Comparison of ENCODE assay signal across 10 mouse cellular contexts in the genomic region with DNA sequence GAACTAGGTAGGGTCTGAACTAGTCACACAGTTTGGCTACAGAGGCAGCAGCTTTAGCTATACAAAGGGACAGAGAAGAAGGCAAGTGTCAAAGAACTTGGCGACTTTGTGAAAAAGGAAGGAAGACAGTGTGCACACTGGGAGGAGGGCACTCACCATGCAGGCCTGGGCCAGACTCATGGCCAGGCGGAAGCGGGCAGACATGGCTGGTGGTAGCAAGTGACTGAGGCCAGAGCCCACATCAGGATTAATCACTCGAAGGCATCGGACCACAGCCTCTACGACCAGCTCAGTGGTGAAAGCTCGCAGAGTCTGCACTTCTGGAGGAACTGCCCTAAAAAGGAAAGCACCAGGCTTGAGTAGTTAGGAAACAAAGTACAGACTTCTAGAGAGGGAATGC. TPM values are rescaled to one million over a fixed set of nuclear protein-coding genes. Genes with fewer than 3 reads are reported as not detected.
DNase-seq lines count a peak whose midpoint lies in the region; ATAC-seq and TF ChIP-seq lines count a peak whose summit lies in the region.
"Had no signal": no experiment of that assay in that cellular context is flagged by ENCODE, and none has a peak within 500 bp of the region (broad histone marks: within the 10 kb centered on the region; RNA-seq: fewer than 3 reads in every experiment).

No protein-coding gene starts in this region.

- TF ChIP-seq CTCF in heart, postnatal 0 days (IDR thresholded peaks at IDR 0.05; ENCODE audit: low read depth): no peak

- H3K9ac ChIP-seq in heart, postnatal 0 days (replicated peaks; ENCODE audit: low read depth, low read length): no peak overlapping the region
- H3K9ac ChIP-seq in neural tube, embryonic 13.5 days: no peak overlapping the region
- H3K9ac ChIP-seq in limb, embryonic 15.5 days: no peak overlapping the region

- no peaks in the 10 kb centered on the region for H3K4me1 ChIP-seq in heart, postnatal 0 days (ENCODE audit: control insufficient read depth, insufficient read depth)
- peaks cover 14% of the 10 kb centered on the region for H3K4me1 ChIP-seq in neural tube, embryonic 13.5 days (replicated peaks)
- H3K4me1 ChIP-seq in limb, embryonic 15.5 days: 0 out of 2 replicates have a peak, but pooled peaks cover 5% of the 10 kb centered on the region

- no peaks in the 10 kb centered on the region for H3K36me3 ChIP-seq in heart, postnatal 0 days (replicated peaks; ENCODE audit: control insufficient read depth, insufficient read depth, low read length)
- peaks cover 9% of the 10 kb centered on the region; the same call in 1 of the 2 replicates for H3K36me3 ChIP-seq in neural tube, embryonic 13.5 days
- H3K36me3 ChIP-seq in limb, embryonic 15.5 days: no peaks in the 10 kb centered on the region

- H3K4me2 ChIP-seq in heart, postnatal 0 days (ENCODE audit: low read depth, low read length): peak overlapping the region; percentile 66; the same call in 1 of the 2 replicates
- H3K4me2 ChIP-seq in neural tube, embryonic 13.5 days: peak overlapping the region; percentile 58
- no peak overlapping the region for H3K4me2 ChIP-seq in limb, embryonic 15.5 days

- WGBS in heart, postnatal 0 days: 78% methylated on average over 7 of the region's 7 CpGs
- 96% methylated on average over 7 of the region's 7 CpGs for WGBS in neural tube, embryonic 13.5 days
- 89% methylated on average over 7 of the region's 7 CpGs for WGBS in limb, embryonic 15.5 days

- no peaks in the 10 kb centered on the region for H3K9me3 ChIP-seq in heart, postnatal 0 days (replicated peaks; ENCODE audit: control insufficient read depth, low read length)
- H3K9me3 ChIP-seq in neural tube, embryonic 13.5 days: no peaks in the 10 kb centered on the region
- H3K9me3 ChIP-seq in limb, embryonic 15.5 days: no peaks in the 10 kb centered on the region

- no peak overlapping the region for H3K27ac ChIP-seq in heart, postnatal 0 days (ENCODE audit: low read depth)
- H3K27ac ChIP-seq in neural tube, embryonic 13.5 days (replicated peaks): no peak overlapping the region
- H3K27ac ChIP-seq in limb, embryonic 15.5 days: no peak overlapping the region

- ATAC-seq in heart, postnatal 0 days (ENCODE audit: insufficient read depth, low read depth): no peak
- ATAC-seq in neural tube, embryonic 13.5 days (ENCODE audit: low read depth): no peak
- no peak for ATAC-seq in limb, embryonic 15.5 days (ENCODE audit: insufficient number of reproducible peaks, low FRiP score, low TSS enrichment, low read depth)

- no peak overlapping the region for H3K4me3 ChIP-seq in heart, postnatal 0 days (ENCODE audit: low read depth, low read length)
- 0 out of 2 replicates have a peak overlapping the region, but pooled peaks have one; percentile 46 for H3K4me3 ChIP-seq in neural tube, embryonic 13.5 days
- peak overlapping the region; percentile 49; the same call in 1 of the 2 replicates for H3K4me3 ChIP-seq in limb, embryonic 15.5 days

- no peak for TF ChIP-seq EP300 in heart, postnatal 0 days (IDR thresholded peaks at IDR 0.05; ENCODE audit: low read depth)

- DNase-seq in heart, postnatal 0 days (ENCODE audit: low spot score): no peak
- no peak for DNase-seq in heart, adult 8-10 months (ENCODE audit: low spot score)
- no peak for DNase-seq in neural tube, embryonic 10.5 days (ENCODE audit: extremely low spot score, low spot score)
- DNase-seq in cerebellum, adult 8-10 months: no peak
- no peak for DNase-seq in lung, postnatal 14 days
- DNase-seq in frontal cortex, adult 2 months (ENCODE audit: extremely low spot score in 1 of 2, low spot score in 1 of 2): no peak
- DNase-seq: cerebellum, postnatal 36 days had no signal

- no peaks in the 10 kb centered on the region for H3K27me3 ChIP-seq in heart, postnatal 0 days (ENCODE audit: control insufficient read depth, insufficient read depth, low read length)
- H3K27me3 ChIP-seq in neural tube, embryonic 13.5 days: peaks cover 6% of the 10 kb centered on the region; the same call in 1 of the 2 replicates
- no peaks in the 10 kb centered on the region for H3K27me3 ChIP-seq in limb, embryonic 15.5 days

RNA-seq across cellular contexts. Expression of a gene that starts 1.3 kb away (rescaled TPM):
- total RNA-seq in heart, postnatal 0 days (2014; rRNA removed; ENCODE audit: low replicate concordance): 25.6 and 27.8 TPM in 2 replicates
- polyA plus RNA-seq in heart, postnatal 0 days (2015; fragmentation: Nextera tagmentation; extraction: Ambion mirVana): 12.5 and 13.9 TPM in 2 replicates
- 10 to 100 TPM in 3 of 4 experiments, 1 to 10 TPM in 1; 8.5 to 11.9 (median 11.1) TPM for total RNA-seq in heart, adult 8-10 months (2022)
- polyA plus RNA-seq in neural tube, embryonic 13.5 days (2015; fragmentation: Nextera tagmentation; extraction: Ambion mirVana): 28.0 and 29.6 TPM in 2 replicates
- polyA plus RNA-seq in limb, embryonic 15.5 days (2015; fragmentation: Nextera tagmentation; extraction: Ambion mirVana): 27.8 and 28.4 TPM in 2 replicates
- 31.1 and 32.6 TPM in 2 replicates for polyA plus RNA-seq in frontal cortex, adult 2 months (2012; rRNA removed)

RNA-seq across cellular contexts. Expression of a gene that starts 2.9 kb away (rescaled TPM):
- 0.12 TPM in 1 of 2 replicates, not detected in the other for total RNA-seq in heart, postnatal 0 days (2014; rRNA removed; ENCODE audit: low replicate concordance)
- polyA plus RNA-seq in heart, postnatal 0 days (2015; fragmentation: Nextera tagmentation; extraction: Ambion mirVana): not detected in 2 replicates
- not detected for total RNA-seq in heart, adult 8-10 months (2022)
- 0.11 and 0.13 TPM in 2 replicates for polyA plus RNA-seq in neural tube, embryonic 13.5 days (2015; fragmentation: Nextera tagmentation; extraction: Ambion mirVana)
- 0.05 and 0.07 TPM in 2 replicates for polyA plus RNA-seq in limb, embryonic 15.5 days (2015; fragmentation: Nextera tagmentation; extraction: Ambion mirVana)
- polyA plus RNA-seq in frontal cortex, adult 2 months (2012; rRNA removed): 0.19 and 0.22 TPM in 2 replicates
- total RNA-seq: adrenal gland, adult 18-20 months had no signal

RNA-seq across cellular contexts. Expression of a gene that starts 29.9 kb away (rescaled TPM):
- 3.5 and 6.5 TPM in 2 replicates for total RNA-seq in heart, postnatal 0 days (2014; rRNA removed; ENCODE audit: low replicate concordance)
- 0.99 and 1.5 TPM in 2 replicates for polyA plus RNA-seq in heart, postnatal 0 days (2015; fragmentation: Nextera tagmentation; extraction: Ambion mirVana)
- total RNA-seq in heart, adult 8-10 months (2022): 1 to 10 TPM; 3.5 to 5.7 (median 4.6) TPM
- 4.6 and 5.4 TPM in 2 replicates for polyA plus RNA-seq in neural tube, embryonic 13.5 days (2015; fragmentation: Nextera tagmentation; extraction: Ambion mirVana)
- 1.4 and 1.9 TPM in 2 replicates for polyA plus RNA-seq in limb, embryonic 15.5 days (2015; fragmentation: Nextera tagmentation; extraction: Ambion mirVana)
- 13.9 and 14.8 TPM in 2 replicates for polyA plus RNA-seq in frontal cortex, adult 2 months (2012; rRNA removed)

RNA-seq across cellular contexts. Expression of a gene that starts 30.6 kb away (rescaled TPM):
- total RNA-seq in heart, postnatal 0 days (2014; rRNA removed; ENCODE audit: low replicate concordance): not detected in 2 replicates
- not detected in 2 replicates for polyA plus RNA-seq in heart, postnatal 0 days (2015; fragmentation: Nextera tagmentation; extraction: Ambion mirVana)
- not detected for total RNA-seq in heart, adult 8-10 months (2022)
- 0.14 TPM in 1 of 2 replicates, not detected in the other for polyA plus RNA-seq in neural tube, embryonic 13.5 days (2015; fragmentation: Nextera tagmentation; extraction: Ambion mirVana)
- polyA plus RNA-seq in limb, embryonic 15.5 days (2015; fragmentation: Nextera tagmentation; extraction: Ambion mirVana): not detected in 2 replicates
- 0.08 and 0.17 TPM in 2 replicates for polyA plus RNA-seq in frontal cortex, adult 2 months (2012; rRNA removed)
- total RNA-seq: adrenal gland, adult 18-20 months had no signal

RNA-seq across cellular contexts. Expression of a gene that starts 34.3 kb away (rescaled TPM):
- 1.6 TPM in 1 of 2 replicates, not detected in the other for total RNA-seq in heart, postnatal 0 days (2014; rRNA removed; ENCODE audit: low replicate concordance)
- 0.27 and 0.51 TPM in 2 replicates for polyA plus RNA-seq in heart, postnatal 0 days (2015; fragmentation: Nextera tagmentation; extraction: Ambion mirVana)
- total RNA-seq in heart, adult 8-10 months (2022): 1 to 10 TPM; 2.9 to 5.4 (median 3.8) TPM
- 108 and 118 TPM in 2 replicates for polyA plus RNA-seq in neural tube, embryonic 13.5 days (2015; fragmentation: Nextera tagmentation; extraction: Ambion mirVana)
- 1.4 and 1.7 TPM in 2 replicates for polyA plus RNA-seq in limb, embryonic 15.5 days (2015; fragmentation: Nextera tagmentation; extraction: Ambion mirVana)
- polyA plus RNA-seq in frontal cortex, adult 2 months (2012; rRNA removed): 961 and 980 TPM in 2 replicates
